Mouse (Mus musculus): ENCODE measurements around the gene Vpreb2. TPM values are rescaled to one million over a fixed set of nuclear protein-coding genes. Genes with fewer than 3 reads are reported as not detected.

The Vpreb2 gene
- polyA plus RNA-seq, 2 experiments: not detected

- Histone ChIP-seq H3K4me2 (replicated peaks; ENCODE audit: low read depth, low read length, severe bottlenecking) (no peak overlapping the region), H3K4me3 (replicated peaks; ENCODE audit: low read length) (no peak overlapping the region), H3K9ac (ENCODE audit: low read depth, low read length, severe bottlenecking) (no peak overlapping the region), H3K36me3 (ENCODE audit: control insufficient read depth, insufficient read depth, low read length) (no peaks in the 10 kb centered on the region), H3K9me3 (ENCODE audit: control insufficient read depth, low read length) (no peaks in the 10 kb centered on the region), H3K27ac (replicated peaks; ENCODE audit: low read depth, low read length) (no peak overlapping the region), H3K4me1 (ENCODE audit: control insufficient read depth, insufficient read depth, low read length) (no peaks in the 10 kb centered on the region), H3K27me3 (ENCODE audit: control insufficient read depth, insufficient read depth, low read length) (no peaks in the 10 kb centered on the region)
- 65% methylated on average over 8 of the region's 8 CpGs for WGBS
- TF ChIP-seq POLR2A (IDR thresholded peaks at IDR 0.05; ENCODE audit: borderline replicate concordance, extremely low read depth, insufficient read depth, insufficient read length): no peak
- no peak for ATAC-seq (ENCODE audit: low FRiP score, low read depth)
- DNase-seq (ENCODE audit: low spot score): no peak
These were observed 42.7 kb downstream of the Vpreb2 start for GRCm38 (mm10) chr16:18022780-18023557.

GRCm38 (mm10) chr16:18027371-18027770, 47.1 kb downstream of the Vpreb2 start:
- no peak for ATAC-seq (ENCODE audit: low FRiP score, low read depth)
- H3K9me3 ChIP-seq (ENCODE audit: control insufficient read depth, low read length): no peaks in the 10 kb centered on the region
- H3K4me3 ChIP-seq (replicated peaks; ENCODE audit: low read length): no peak overlapping the region
- no peak overlapping the region for H3K4me2 ChIP-seq (replicated peaks; ENCODE audit: low read depth, low read length, severe bottlenecking)
- no peaks in the 10 kb centered on the region for H3K27me3 ChIP-seq (ENCODE audit: control insufficient read depth, insufficient read depth, low read length)
- H3K27ac ChIP-seq (replicated peaks; ENCODE audit: low read depth, low read length): no peak overlapping the region
- H3K36me3 ChIP-seq (ENCODE audit: control insufficient read depth, insufficient read depth, low read length): no peaks in the 10 kb centered on the region
- DNase-seq (ENCODE audit: low spot score): no peak
- 65% methylated on average over 2 of the region's 2 CpGs for WGBS
- no peaks in the 10 kb centered on the region for H3K4me1 ChIP-seq (ENCODE audit: control insufficient read depth, insufficient read depth, low read length)
- H3K9ac ChIP-seq (ENCODE audit: low read depth, low read length, severe bottlenecking): no peak overlapping the region
- no peak for TF ChIP-seq POLR2A (IDR thresholded peaks at IDR 0.05; ENCODE audit: borderline replicate concordance, extremely low read depth, insufficient read depth, insufficient read length)

Other genes with a start within 250 kb of the Vpreb2 start
- 84.6 and 121 TPM in 2 replicates for gene Med15, start 247.5 kb upstream of the Vpreb2 start, polyA plus RNA-seq (2012; rRNA removed)
- gene Med15, start 247.5 kb upstream of the Vpreb2 start, polyA plus RNA-seq (2014; fragmentation: Nextera tagmentation; extraction: Ambion mirVana): 41.6 and 44.0 TPM in 2 replicates
- gene Klhl22, start 220.8 kb upstream of the Vpreb2 start, polyA plus RNA-seq (2012; rRNA removed): 124 and 176 TPM in 2 replicates
- gene Klhl22, start 220.8 kb upstream of the Vpreb2 start, polyA plus RNA-seq (2014; fragmentation: Nextera tagmentation; extraction: Ambion mirVana): 87.2 and 101 TPM in 2 replicates
- 232 and 360 TPM in 2 replicates for gene Scarf2, start 183.1 kb upstream of the Vpreb2 start, polyA plus RNA-seq (2012; rRNA removed)
- gene Scarf2, start 183.1 kb upstream of the Vpreb2 start, polyA plus RNA-seq (2014; fragmentation: Nextera tagmentation; extraction: Ambion mirVana): 51.3 and 64.9 TPM in 2 replicates
- gene B830017H08Rik, start 147.3 kb upstream of the Vpreb2 start, polyA plus RNA-seq (2012; rRNA removed): 0.49 and 0.58 TPM in 2 replicates
- 0.17 and 0.69 TPM in 2 replicates for gene B830017H08Rik, start 147.3 kb upstream of the Vpreb2 start, polyA plus RNA-seq (2014; fragmentation: Nextera tagmentation; extraction: Ambion mirVana)
- gene Car15, start 142.1 kb upstream of the Vpreb2 start, polyA plus RNA-seq (2012; rRNA removed): 8.6 and 11.5 TPM in 2 replicates
- 3.2 and 3.4 TPM in 2 replicates for gene Car15, start 142.1 kb upstream of the Vpreb2 start, polyA plus RNA-seq (2014; fragmentation: Nextera tagmentation; extraction: Ambion mirVana)
- 1.9 and 2.1 TPM in 2 replicates for gene Gm20518, start 88.8 kb upstream of the Vpreb2 start, polyA plus RNA-seq (2012; rRNA removed)
- 0.22 and 0.26 TPM in 2 replicates for gene Gm20518, start 88.8 kb upstream of the Vpreb2 start, polyA plus RNA-seq (2014; fragmentation: Nextera tagmentation; extraction: Ambion mirVana)
- 0.01 and 0.04 TPM in 2 replicates for gene Tssk1, start 86.2 kb upstream of the Vpreb2 start, polyA plus RNA-seq (2012; rRNA removed)
- gene Tssk1, start 86.2 kb upstream of the Vpreb2 start, polyA plus RNA-seq (2014; fragmentation: Nextera tagmentation; extraction: Ambion mirVana): 0.07 TPM in 1 of 2 replicates, not detected in the other
- 116 and 185 TPM in 2 replicates for gene Dgcr2, start 81.9 kb upstream of the Vpreb2 start, polyA plus RNA-seq (2012; rRNA removed)
- gene Dgcr2, start 81.9 kb upstream of the Vpreb2 start, polyA plus RNA-seq (2014; fragmentation: Nextera tagmentation; extraction: Ambion mirVana): 90.2 and 95.8 TPM in 2 replicates
- gene Tssk2, start 81.8 kb upstream of the Vpreb2 start, polyA plus RNA-seq (2012; rRNA removed): not detected in 2 replicates
- 0.14 TPM in 1 of 2 replicates, not detected in the other for gene Tssk2, start 81.8 kb upstream of the Vpreb2 start, polyA plus RNA-seq (2014; fragmentation: Nextera tagmentation; extraction: Ambion mirVana)
- gene Ess2, start 69.1 kb upstream of the Vpreb2 start, polyA plus RNA-seq (2012; rRNA removed): 38.7 and 42.2 TPM in 2 replicates
- 33.1 and 33.5 TPM in 2 replicates for gene Ess2, start 69.1 kb upstream of the Vpreb2 start, polyA plus RNA-seq (2014; fragmentation: Nextera tagmentation; extraction: Ambion mirVana)
- gene Gsc2, start 65.4 kb upstream of the Vpreb2 start, polyA plus RNA-seq (2012; rRNA removed): 0.10 TPM in 1 of 2 replicates, not detected in the other
- not detected in 2 replicates for gene Gsc2, start 65.4 kb upstream of the Vpreb2 start, polyA plus RNA-seq (2014; fragmentation: Nextera tagmentation; extraction: Ambion mirVana)
- 55.0 and 68.0 TPM in 2 replicates for gene Slc25a1, start 52.2 kb upstream of the Vpreb2 start, polyA plus RNA-seq (2012; rRNA removed)
- gene Slc25a1, start 52.2 kb upstream of the Vpreb2 start, polyA plus RNA-seq (2014; fragmentation: Nextera tagmentation; extraction: Ambion mirVana): 70.4 and 73.9 TPM in 2 replicates
- 69.0 and 76.0 TPM in 2 replicates for gene Dgcr6, start 72.4 kb downstream of the Vpreb2 start, polyA plus RNA-seq (2012; rRNA removed)
- 106 and 110 TPM in 2 replicates for gene Dgcr6, start 72.4 kb downstream of the Vpreb2 start, polyA plus RNA-seq (2014; fragmentation: Nextera tagmentation; extraction: Ambion mirVana)
- 19.6 and 20.6 TPM in 2 replicates for gene Prodh, start 109.8 kb downstream of the Vpreb2 start, polyA plus RNA-seq (2012; rRNA removed)
- 8.9 and 10.2 TPM in 2 replicates for gene Prodh, start 109.8 kb downstream of the Vpreb2 start, polyA plus RNA-seq (2014; fragmentation: Nextera tagmentation; extraction: Ambion mirVana)
- gene Rtn4r, start 147.2 kb downstream of the Vpreb2 start, polyA plus RNA-seq (2012; rRNA removed): 17.3 and 25.0 TPM in 2 replicates
- 7.6 and 8.7 TPM in 2 replicates for gene Rtn4r, start 147.2 kb downstream of the Vpreb2 start, polyA plus RNA-seq (2014; fragmentation: Nextera tagmentation; extraction: Ambion mirVana)
- not detected in 2 replicates for gene Ccdc188, start 237.5 kb downstream of the Vpreb2 start, polyA plus RNA-seq (2012; rRNA removed)
- not detected in 2 replicates for gene Ccdc188, start 237.5 kb downstream of the Vpreb2 start, polyA plus RNA-seq (2014; fragmentation: Nextera tagmentation; extraction: Ambion mirVana)

Measured in limb, embryonic 14.5 days (tissue).